ENCODE assay signal across 28 mouse cellular contexts in genomic region chr14:35138069-35138468, GRCm38 (mm10).
DNase-seq lines count a peak whose midpoint lies in the region; ATAC-seq lines count a peak whose summit lies in the region.
"Had no signal": no experiment of that assay in that cellular context is flagged by ENCODE, and none has a peak within 500 bp of the region (broad histone marks: within the 10 kb centered on the region; RNA-seq: fewer than 3 reads in every experiment).

No protein-coding gene starts in this region.

- no peak for ATAC-seq in heart, embryonic 12.5 days (ENCODE audit: insufficient number of reproducible peaks, low FRiP score)
- peak; percentile 12; the same call in 1 of the 2 replicates for ATAC-seq in hindbrain, embryonic 15.5 days (ENCODE audit: low FRiP score, low read depth)
- no peak for ATAC-seq in hindbrain, embryonic 11.5 days (ENCODE audit: low FRiP score)
- ATAC-seq in midbrain, embryonic 16.5 days = peak; percentile 39; the same call in 1 of the 2 replicates
- no peak for ATAC-seq in midbrain, embryonic 11.5 days (ENCODE audit: low FRiP score)
- ATAC-seq: forebrain, embryonic 15.5 days; intestine, postnatal 0 days; Patski had no signal

- no peaks in the 10 kb centered on the region for H3K36me3 ChIP-seq in heart, embryonic 12.5 days
- H3K36me3 ChIP-seq in hindbrain, embryonic 15.5 days = no peaks in the 10 kb centered on the region
- H3K36me3 ChIP-seq in hindbrain, embryonic 11.5 days (ENCODE audit: control insufficient read depth, insufficient read depth, low read length) = no peaks in the 10 kb centered on the region
- H3K36me3 ChIP-seq in midbrain, embryonic 16.5 days (ENCODE audit: control insufficient read depth, insufficient read depth, low read length) = no peaks in the 10 kb centered on the region
- no peaks in the 10 kb centered on the region for H3K36me3 ChIP-seq in midbrain, embryonic 11.5 days (ENCODE audit: control insufficient read depth, insufficient read depth, low read length)
- H3K36me3 ChIP-seq: embryonic facial prominence, embryonic 10.5 days; embryonic facial prominence, embryonic 13.5 days; forebrain, embryonic 12.5 days; forebrain, embryonic 15.5 days; G1E; heart, embryonic 15.5 days had no signal

- WGBS in heart, embryonic 12.5 days = 80% methylated on average over 7 of the region's 7 CpGs
- whole genome bisulfite sequencing in hindbrain, embryonic 15.5 days = 74% methylated on average over 7 of the region's 7 CpGs
- WGBS in hindbrain, embryonic 11.5 days = 86% methylated on average over 7 of the region's 7 CpGs
- 80% methylated on average over 7 of the region's 7 CpGs for WGBS in midbrain, embryonic 16.5 days
- 84% methylated on average over 7 of the region's 7 CpGs for WGBS in midbrain, embryonic 11.5 days

- H3K27ac ChIP-seq in heart, embryonic 12.5 days (ENCODE audit: poor library complexity, severe bottlenecking) = no peak overlapping the region
- no peak overlapping the region for H3K27ac ChIP-seq in hindbrain, embryonic 15.5 days (replicated peaks)
- no peak overlapping the region for H3K27ac ChIP-seq in hindbrain, embryonic 11.5 days (ENCODE audit: low read depth, low read length)
- no peak overlapping the region for H3K27ac ChIP-seq in midbrain, embryonic 16.5 days (ENCODE audit: low read length)
- H3K27ac ChIP-seq in midbrain, embryonic 11.5 days (ENCODE audit: low read depth, low read length) = no peak overlapping the region
- H3K27ac ChIP-seq: embryonic facial prominence, embryonic 10.5 days; embryonic facial prominence, embryonic 13.5 days; forebrain, embryonic 12.5 days; forebrain, embryonic 15.5 days; heart, embryonic 15.5 days had no signal

- no peak overlapping the region for H3K4me3 ChIP-seq in heart, embryonic 12.5 days
- H3K4me3 ChIP-seq in hindbrain, embryonic 15.5 days = no peak overlapping the region
- H3K4me3 ChIP-seq in hindbrain, embryonic 11.5 days (ENCODE audit: low read depth, low read length) = no peak overlapping the region
- no peak overlapping the region for H3K4me3 ChIP-seq in midbrain, embryonic 16.5 days (ENCODE audit: low read depth, low read length)
- no peak overlapping the region for H3K4me3 ChIP-seq in midbrain, embryonic 11.5 days (ENCODE audit: low read depth, low read length)
- H3K4me3 ChIP-seq: embryonic facial prominence, embryonic 10.5 days; embryonic facial prominence, embryonic 13.5 days; erythroblast, embryonic 14.5 days; forebrain, embryonic 12.5 days; forebrain, embryonic 15.5 days; heart, embryonic 15.5 days had no signal

- no peak overlapping the region for H3K9ac ChIP-seq in heart, embryonic 12.5 days
- H3K9ac ChIP-seq in hindbrain, embryonic 15.5 days = no peak overlapping the region
- no peak overlapping the region for H3K9ac ChIP-seq in hindbrain, embryonic 11.5 days (ENCODE audit: low read depth, low read length)
- no peak overlapping the region for H3K9ac ChIP-seq in midbrain, embryonic 16.5 days (ENCODE audit: low read depth, low read length)
- H3K9ac ChIP-seq in midbrain, embryonic 11.5 days (ENCODE audit: low read length) = no peak overlapping the region
- H3K9ac ChIP-seq: embryonic facial prominence, embryonic 13.5 days; forebrain, embryonic 12.5 days; forebrain, embryonic 15.5 days; heart, embryonic 15.5 days had no signal

- H3K9me3 ChIP-seq in heart, embryonic 12.5 days (replicated peaks) = no peaks in the 10 kb centered on the region
- no peaks in the 10 kb centered on the region for H3K9me3 ChIP-seq in hindbrain, embryonic 15.5 days
- no peaks in the 10 kb centered on the region for H3K9me3 ChIP-seq in hindbrain, embryonic 11.5 days (ENCODE audit: control insufficient read depth, low read length)
- H3K9me3 ChIP-seq in midbrain, embryonic 16.5 days (replicated peaks; ENCODE audit: control insufficient read depth, low read length, poor library complexity, severe bottlenecking) = no peaks in the 10 kb centered on the region
- no peaks in the 10 kb centered on the region for H3K9me3 ChIP-seq in midbrain, embryonic 11.5 days (ENCODE audit: control insufficient read depth, low read length)
- H3K9me3 ChIP-seq: embryonic facial prominence, embryonic 10.5 days; embryonic facial prominence, embryonic 13.5 days; forebrain, embryonic 12.5 days; forebrain, embryonic 15.5 days; G1E; heart, embryonic 15.5 days had no signal

- no peak overlapping the region for H3K4me2 ChIP-seq in heart, embryonic 12.5 days
- no peak overlapping the region for H3K4me2 ChIP-seq in hindbrain, embryonic 15.5 days
- no peak overlapping the region for H3K4me2 ChIP-seq in hindbrain, embryonic 11.5 days (replicated peaks; ENCODE audit: low read depth, low read length)
- H3K4me2 ChIP-seq in midbrain, embryonic 16.5 days (ENCODE audit: low read length) = no peak overlapping the region
- no peak overlapping the region for H3K4me2 ChIP-seq in midbrain, embryonic 11.5 days
- H3K4me2 ChIP-seq: embryonic facial prominence, embryonic 13.5 days; forebrain, embryonic 12.5 days; forebrain, embryonic 15.5 days; heart, embryonic 11.5 days; heart, embryonic 15.5 days had no signal

- H3K4me1 ChIP-seq in heart, embryonic 12.5 days (replicated peaks) = no peaks in the 10 kb centered on the region
- H3K4me1 ChIP-seq in hindbrain, embryonic 15.5 days (replicated peaks) = peaks cover 16% of the 10 kb centered on the region
- H3K4me1 ChIP-seq in hindbrain, embryonic 11.5 days (replicated peaks; ENCODE audit: control insufficient read depth, insufficient read depth, low read length) = no peaks in the 10 kb centered on the region
- H3K4me1 ChIP-seq in midbrain, embryonic 16.5 days (ENCODE audit: control insufficient read depth, insufficient read depth, low read length) = peaks cover 4% of the 10 kb centered on the region; the same call in 1 of the 2 replicates
- H3K4me1 ChIP-seq in midbrain, embryonic 11.5 days (ENCODE audit: control insufficient read depth, insufficient read depth, low read length) = no peaks in the 10 kb centered on the region
- H3K4me1 ChIP-seq: embryonic facial prominence, embryonic 10.5 days; embryonic facial prominence, embryonic 13.5 days; forebrain, embryonic 12.5 days; heart, embryonic 15.5 days had no signal

- no peaks in the 10 kb centered on the region for H3K27me3 ChIP-seq in heart, embryonic 12.5 days (replicated peaks)
- no peaks in the 10 kb centered on the region for H3K27me3 ChIP-seq in hindbrain, embryonic 15.5 days
- H3K27me3 ChIP-seq in hindbrain, embryonic 11.5 days (ENCODE audit: control insufficient read depth, insufficient read depth, low read length) = no peaks in the 10 kb centered on the region
- no peaks in the 10 kb centered on the region for H3K27me3 ChIP-seq in midbrain, embryonic 16.5 days (ENCODE audit: control insufficient read depth, insufficient read depth, low read depth, low read length)
- no peaks in the 10 kb centered on the region for H3K27me3 ChIP-seq in midbrain, embryonic 11.5 days (ENCODE audit: control insufficient read depth, insufficient read depth, low read length)
- H3K27me3 ChIP-seq: embryonic facial prominence, embryonic 13.5 days; forebrain, embryonic 12.5 days; forebrain, embryonic 15.5 days; heart, embryonic 15.5 days; Patski had no signal

- peak; percentile 73 for DNase-seq in heart, adult 11 months
- no peak for DNase-seq in hindbrain, embryonic 11.5 days (ENCODE audit: low spot score)
- no peak for DNase-seq in midbrain, embryonic 11.5 days (ENCODE audit: low spot score, missing footprints)
- DNase-seq: adrenal gland, postnatal 10 days; adrenal gland, postnatal 36 days; B cell, adult 2 months; cerebellum, adult 2 months; cerebellum, adult 9-11 months; cerebellum, postnatal 36 days; embryo, embryonic 11 days; gastrocnemius, postnatal 10 days; gastrocnemius, postnatal 36 days; heart, postnatal 10 days; heart, postnatal 36 days; kidney, adult 2 months had no signal

Comparison
In these comparisons a context has a peak if more than half of its experiments do, and no peak if none do; other contexts are left out.
1. ATAC-seq: peak in hindbrain, embryonic 15.5 days (single experiment) and midbrain, embryonic 16.5 days (single experiment); none in heart, embryonic 12.5 days (single experiment), hindbrain, embryonic 11.5 days (single experiment) and midbrain, embryonic 11.5 days (single experiment).